Mouse (Mus musculus) liver, embryonic 13.5 days (tissue): Measurements from ENCODE around the gene Cpa4. TPM values are rescaled to one million over a fixed set of nuclear protein-coding genes. Genes with fewer than 3 reads are reported as not detected.

Experiments
- ATAC-seq: fragments of 200-750 bp; cut with Nextera tagmentation; 2 replicates; pipeline ENCODE4 v1.8.0; 2017; ENCODE audit warnings: low read depth, mild to moderate bottlenecking, moderate number of reproducible peaks, moderate library complexity
- DNase-seq: peaks from one replicate; pipeline ENCODE4 v3.0.0; 2022
- H3K27ac ChIP-seq: fragments of 300-500 bp; sonication (generic); 2 replicates; pipeline ENCODE4 v1.5.1; 2015; ENCODE audit warnings: moderate library complexity, mild to moderate bottlenecking, inconsistent platforms
- H3K27me3 ChIP-seq: fragments of 300-500 bp; sonication (generic); 2 replicates; pipeline ENCODE4 v1.6.1; 2015; ENCODE audit warnings: mild to moderate bottlenecking, inconsistent platforms
- H3K36me3 ChIP-seq: fragments of 300-500 bp; sonication (generic); 2 replicates; pipeline ENCODE4 v1.6.1; 2015; ENCODE audit warnings: mild to moderate bottlenecking, inconsistent platforms
- H3K4me1 ChIP-seq: fragments of 300-500 bp; sonication (generic); replicated peaks from 2 replicates; pipeline ENCODE4 v1.6.1; 2015; ENCODE audit warnings: inconsistent platforms
- H3K4me2 ChIP-seq: fragments of 300-500 bp; sonication (generic); 2 replicates; pipeline ENCODE4 v1.6.1; 2015; ENCODE audit warnings: inconsistent platforms, mild to moderate bottlenecking, moderate library complexity
- H3K4me3 ChIP-seq: fragments of 300-500 bp; sonication (generic); replicated peaks from 2 replicates; pipeline ENCODE4 v1.5.1; 2015; ENCODE audit warnings: mild to moderate bottlenecking, inconsistent platforms
- H3K9ac ChIP-seq: fragments of 300-500 bp; sonication (generic); 2 replicates; pipeline ENCODE4 v1.6.1; 2015; ENCODE audit warnings: mild to moderate bottlenecking, inconsistent platforms
- H3K9me3 ChIP-seq: fragments of 300-500 bp; sonication (generic); replicated peaks from 2 replicates; pipeline ENCODE4 v1.6.1; 2016; ENCODE audit warnings: inconsistent platforms
- WGBS: fragments of 180-500 bp; shearing (Covaris S2); methylation state at CpG from one replicate; pipeline ENCODE4 v1.1.7; 2015; ENCODE audit not compliant: insufficient replicate concordance; 5-methylcytosine and 5-hydroxymethylcytosine counted together
- polyA plus RNA-seq: library from polyadenylated mRNA; unstranded; fragments of >200 nt; fragmentation: Nextera tagmentation; extraction: Ambion mirVana; gene quantifications from 2 replicates; pipeline ENCODE4 v1.2.1, GENCODE M21; 2015

Gene Cpa4
- 0.13 and 0.16 TPM in 2 replicates for polyA plus RNA-seq

GRCm38 (mm10) chr6:30568069-30568468 lies at the start of gene Cpa4:
Cpa4 (plus strand) TSS chr6:30568369.
- H3K4me1 ChIP-seq, result 0 out of 2 replicates have a peak, but pooled peaks cover 3% of the 10 kb centered on the region
- ATAC-seq (no peak), DNase-seq (no peak)
- H3K9me3 ChIP-seq, result no peaks in the 10 kb centered on the region
- 58% methylated on average over 5 of the region's 5 CpGs for WGBS
- H3K27ac ChIP-seq, result no peak within 1 kb of the TSS
- H3K9ac ChIP-seq, result no peak within 1 kb of the TSS
- no peak within 1 kb of the TSS for H3K4me3 ChIP-seq
- H3K27me3 ChIP-seq, result no peaks in the 10 kb centered on the region
- no peaks in the 10 kb centered on the region for H3K36me3 ChIP-seq
- no peak within 1 kb of the TSS for H3K4me2 ChIP-seq

DNA sequence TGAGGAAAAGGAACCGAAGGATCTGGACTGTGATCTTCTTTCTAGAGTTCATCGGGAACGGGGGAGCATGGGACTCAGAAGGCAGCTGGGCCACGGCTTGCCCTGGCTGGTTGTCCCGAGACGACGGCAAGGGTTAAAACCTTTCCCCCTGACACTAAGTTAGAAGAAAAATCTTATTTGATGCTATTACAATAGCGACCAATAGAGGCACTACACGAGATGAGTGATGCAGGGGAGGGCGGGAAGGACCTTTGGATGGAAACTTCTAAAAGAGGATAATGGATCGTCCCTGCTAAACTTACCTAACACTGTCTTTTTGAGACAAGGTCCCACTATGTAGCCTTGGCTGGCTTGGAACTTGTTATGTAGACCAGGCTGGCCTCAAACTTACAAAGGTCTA lies 47.8 kb upstream of the Cpa4 start:
- Histone ChIP-seq H3K27ac (no peak overlapping the region), H3K36me3 (no peaks in the 10 kb centered on the region)
- ATAC-seq, result no peak

DNA sequence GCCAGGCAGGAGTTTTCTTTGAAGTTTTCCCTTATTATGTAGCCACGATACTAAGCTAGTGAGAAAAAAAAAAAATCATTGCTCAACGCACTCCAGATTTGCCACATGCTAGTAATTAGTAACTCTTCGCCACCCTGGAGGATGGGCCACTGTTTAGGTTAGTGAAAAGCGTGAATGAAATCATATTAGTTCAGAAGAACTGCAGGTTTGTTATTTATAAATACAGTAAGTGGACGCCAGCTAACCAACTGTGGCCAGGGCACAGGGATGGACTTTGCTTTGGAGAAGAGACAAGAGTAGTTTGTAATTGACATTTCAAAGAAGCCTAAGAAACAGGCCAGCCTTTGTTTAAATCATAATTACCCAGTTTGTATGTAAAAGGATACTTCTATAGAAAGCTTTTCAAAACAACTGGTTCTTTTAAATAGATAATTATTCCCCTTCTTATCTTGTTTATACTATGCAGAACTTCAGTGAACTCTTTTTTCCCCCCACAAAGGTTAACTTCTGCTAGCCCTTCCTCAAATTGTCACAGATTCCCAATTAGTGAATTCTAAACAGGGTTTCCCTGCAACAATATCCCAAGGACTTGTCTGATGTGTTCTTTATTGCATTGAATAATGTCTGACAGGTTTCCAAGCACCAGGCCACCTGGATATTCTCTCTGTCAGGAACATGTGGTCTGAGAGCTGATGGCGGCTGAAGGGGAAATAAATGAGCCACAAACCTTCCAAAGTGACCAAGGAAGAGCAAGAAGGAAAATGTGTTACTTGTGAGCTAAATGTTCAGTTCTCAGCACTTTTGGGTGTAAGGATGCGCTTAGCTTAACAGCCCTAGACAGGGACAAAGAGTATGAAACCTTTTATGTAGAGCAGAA lies 42.5 kb upstream of the Cpa4 start:
- Histone ChIP-seq H3K27ac (0 out of 2 replicates have a peak overlapping the region, but pooled peaks have one; percentile 13), H3K36me3 (no peaks in the 10 kb centered on the region), H3K4me3 (no peak overlapping the region), H3K9ac (no peak overlapping the region), H3K4me2 (no peak overlapping the region), H3K4me1 (0 out of 2 replicates have a peak, but pooled peaks cover 5% of the 10 kb centered on the region), H3K27me3 (peaks cover 17% of the 10 kb centered on the region), H3K9me3 (no peaks in the 10 kb centered on the region)
- 58% methylated on average over 7 of the region's 7 CpGs for whole genome bisulfite sequencing
- no peak for DNase-seq
- no peak for ATAC-seq

More for the DNA sequence above, 47.8 kb upstream of the Cpa4 start:
- no peak for DNase-seq
- 53% methylated on average over 11 of the region's 11 CpGs for WGBS
- no peak overlapping the region for H3K4me2 ChIP-seq
- H3K4me3 ChIP-seq, result no peak overlapping the region
- no peaks in the 10 kb centered on the region for H3K9me3 ChIP-seq
- no peaks in the 10 kb centered on the region for H3K4me1 ChIP-seq
- 0 out of 2 replicates have a peak, but pooled peaks cover 4% of the 10 kb centered on the region for H3K27me3 ChIP-seq
- no peak overlapping the region for H3K9ac ChIP-seq

GRCm38 (mm10) chr6:30526586-30527515 lies 41.3 kb upstream of the Cpa4 start:
- 0 out of 2 replicates have a peak overlapping the region, but pooled peaks have one; percentile 10 for H3K4me2 ChIP-seq
- peaks cover 17% of the 10 kb centered on the region for H3K27me3 ChIP-seq
- 27% methylated on average over 19 of the region's 19 CpGs for WGBS
- peak overlapping the region; percentile 43 for H3K27ac ChIP-seq
- H3K9ac ChIP-seq, result no peak overlapping the region
- H3K36me3 ChIP-seq, result no peaks in the 10 kb centered on the region
- no peak for ATAC-seq
- DNase-seq, result no peak
- 0 out of 2 replicates have a peak, but pooled peaks cover 5% of the 10 kb centered on the region for H3K4me1 ChIP-seq
- H3K9me3 ChIP-seq, result no peaks in the 10 kb centered on the region
- no peak overlapping the region for H3K4me3 ChIP-seq

DNA sequence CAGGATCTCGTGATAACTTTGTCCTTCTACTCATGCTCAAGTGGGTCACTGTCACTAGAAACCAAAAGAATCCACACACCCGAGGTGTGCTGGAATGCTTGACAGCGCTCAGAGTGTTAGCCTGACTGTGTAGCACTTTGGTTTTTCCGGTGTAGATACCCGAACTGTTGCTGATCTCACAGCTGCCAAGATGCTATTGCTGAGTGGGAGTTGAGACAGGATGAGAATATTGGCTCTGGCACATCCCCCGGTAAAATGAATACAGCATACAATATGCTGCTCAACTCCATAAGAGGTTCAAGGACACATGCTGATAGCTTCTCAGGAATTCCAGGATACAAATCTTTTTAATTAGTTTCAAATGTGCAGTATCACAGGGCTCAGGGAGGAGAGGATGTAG lies 39.4 kb upstream of the Cpa4 start:
- Histone ChIP-seq H3K36me3 (no peaks in the 10 kb centered on the region), H3K27ac (no peak overlapping the region), H3K9ac (no peak overlapping the region), H3K27me3 (peaks cover 17% of the 10 kb centered on the region), H3K4me2 (no peak overlapping the region), H3K4me3 (no peak overlapping the region), H3K4me1 (0 out of 2 replicates have a peak, but pooled peaks cover 5% of the 10 kb centered on the region), H3K9me3 (no peaks in the 10 kb centered on the region)
- WGBS, result 54% methylated on average over 6 of the region's 6 CpGs
- DNase-seq (no peak), ATAC-seq (no peak)

DNA sequence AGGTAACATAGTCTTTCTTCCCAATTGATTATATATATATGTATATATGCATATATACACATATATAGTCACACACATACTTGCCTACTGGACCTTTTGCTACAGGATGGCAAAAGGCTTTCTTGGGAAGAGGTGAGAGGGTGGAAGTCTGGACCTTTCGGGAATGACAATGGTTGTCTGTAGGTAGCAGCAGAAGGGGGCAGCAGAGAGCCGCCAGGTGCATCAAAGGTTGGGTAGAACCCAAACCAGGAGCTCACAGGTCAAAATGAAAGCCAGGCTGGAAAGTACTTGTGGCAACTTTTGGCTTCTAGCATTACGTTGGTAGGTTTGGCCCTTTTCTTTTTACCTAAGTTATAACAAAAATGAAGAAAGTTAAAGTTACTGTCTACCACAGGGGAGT lies 32.8 kb upstream of the Cpa4 start:
- WGBS, result 23% methylated on average over 3 of the region's 3 CpGs
- no peak overlapping the region for H3K9ac ChIP-seq
- ATAC-seq (no peak), DNase-seq (no peak)
- H3K27me3 ChIP-seq, result no peaks in the 10 kb centered on the region
- no peak overlapping the region for H3K27ac ChIP-seq
- H3K4me2 ChIP-seq, result no peak overlapping the region
- no peaks in the 10 kb centered on the region for H3K9me3 ChIP-seq
- no peak overlapping the region for H3K4me3 ChIP-seq
- no peaks in the 10 kb centered on the region for H3K4me1 ChIP-seq
- no peaks in the 10 kb centered on the region for H3K36me3 ChIP-seq

DNA sequence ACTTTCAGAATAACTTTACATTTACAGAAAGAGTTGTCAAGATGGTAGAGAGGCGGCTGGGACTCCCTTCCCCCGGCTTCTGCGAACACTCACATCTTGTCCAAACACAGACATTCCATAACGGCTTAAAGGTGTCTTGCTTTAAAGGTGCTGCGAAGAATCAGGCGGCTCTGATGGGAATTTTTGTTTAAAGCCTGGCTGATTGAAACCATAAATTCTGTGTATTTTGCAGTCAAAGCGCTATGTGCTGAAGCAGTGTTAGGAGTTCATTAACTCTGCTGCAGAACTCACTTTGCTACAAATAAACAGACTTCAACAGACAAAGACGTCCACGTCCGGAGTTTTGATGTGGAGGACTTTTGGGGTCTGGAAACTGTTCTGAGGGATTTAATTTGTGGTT lies 29.9 kb upstream of the Cpa4 start:
- H3K4me1 ChIP-seq, result no peaks in the 10 kb centered on the region
- ATAC-seq, result no peak

DNA sequence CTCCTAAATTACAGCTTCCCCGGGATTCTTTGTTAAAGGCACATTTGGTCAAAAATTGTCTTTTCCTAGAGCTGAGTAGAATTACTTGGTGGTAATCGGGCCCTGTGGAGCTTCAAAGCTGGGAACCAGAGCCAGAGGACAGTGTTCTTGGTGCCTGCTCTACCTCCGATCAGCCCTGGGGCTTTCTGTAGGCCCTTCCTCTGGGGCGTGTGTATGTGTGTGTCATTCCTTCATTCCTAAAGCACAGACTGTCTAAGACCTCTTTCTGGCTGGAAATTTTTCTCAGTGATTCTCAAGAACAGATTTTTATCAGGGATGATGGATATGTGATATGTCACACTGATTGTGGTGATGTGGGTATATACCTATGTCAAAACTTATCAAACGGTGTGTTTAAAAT lies 29.4 kb upstream of the Cpa4 start:
- Histone ChIP-seq H3K27me3 (peaks cover 26% of the 10 kb centered on the region), H3K4me1 (no peaks in the 10 kb centered on the region), H3K9me3 (no peaks in the 10 kb centered on the region), H3K27ac (no peak overlapping the region), H3K9ac (no peak overlapping the region), H3K36me3 (no peaks in the 10 kb centered on the region), H3K4me3 (no peak overlapping the region), H3K4me2 (no peak overlapping the region)
- WGBS, result 62% methylated on average over 5 of the region's 5 CpGs
- ATAC-seq (no peak), DNase-seq (no peak)

More for the DNA sequence above, 29.9 kb upstream of the Cpa4 start:
- Histone ChIP-seq H3K4me3 (no peak overlapping the region), H3K36me3 (no peaks in the 10 kb centered on the region), H3K9me3 (no peaks in the 10 kb centered on the region), H3K9ac (no peak overlapping the region), H3K27ac (no peak overlapping the region), H3K4me2 (no peak overlapping the region), H3K27me3 (peaks cover 20% of the 10 kb centered on the region)
- WGBS, result 64% methylated on average over 10 of the region's 10 CpGs
- DNase-seq, result no peak

GRCm38 (mm10) chr6:30541009-30541799 lies 27.0 kb upstream of the Cpa4 start, which contains the start of gene Cpa2:
Cpa2 (plus strand) TSS chr6:30541582.
- DNase-seq (no peak), ATAC-seq (no peak)
- Histone ChIP-seq H3K9me3 (no peaks in the 10 kb centered on the region), H3K27ac (no peak within 1 kb of the TSS), H3K9ac (no peak within 1 kb of the TSS), H3K4me3 (no peak within 1 kb of the TSS), H3K27me3 (peaks cover 48% of the 10 kb centered on the region), H3K4me2 (no peak within 1 kb of the TSS), H3K36me3 (no peaks in the 10 kb centered on the region), H3K4me1 (no peaks in the 10 kb centered on the region)
- WGBS, result 65% methylated on average over 11 of the region's 11 CpGs

- H3K27me3 ChIP-seq, result peaks cover 58% of the 10 kb centered on the region
- H3K27ac ChIP-seq, result no peak overlapping the region
- no peaks in the 10 kb centered on the region for H3K36me3 ChIP-seq
- no peak overlapping the region for H3K9ac ChIP-seq
- H3K4me1 ChIP-seq, result peaks cover 4% of the 10 kb centered on the region; the same call in 1 of the 2 replicates
- no peak overlapping the region for H3K4me2 ChIP-seq
- ATAC-seq (no peak), DNase-seq (no peak)
- WGBS, result 30% methylated on average over 6 of the region's 6 CpGs
- no peak overlapping the region for H3K4me3 ChIP-seq
- H3K9me3 ChIP-seq, result no peaks in the 10 kb centered on the region
Measured at GRCm38 (mm10) chr6:30542277-30542676, 25.9 kb upstream of the Cpa4 start.
